Mouse (Mus musculus) intestine, embryonic 16.5 days (tissue): ENCODE results near the gene S100a4. TPM values are rescaled to one million over a fixed set of nuclear protein-coding genes. Genes with fewer than 3 reads are reported as not detected.

ENCODE experiments used
- ATAC-seq: fragments of 200-750 bp; cut with Nextera tagmentation; 2 replicates; pipeline ENCODE4 v1.8.0; 2017; ENCODE audit warnings: moderate TSS enrichment, moderate library complexity
- H3K27ac ChIP-seq: fragments of 300-500 bp; sonication (generic); 2 replicates; pipeline ENCODE4 v1.5.1; 2014; ENCODE audit warnings: mild to moderate bottlenecking, low read length
- H3K27me3 ChIP-seq: fragments of 300-500 bp; sonication (generic); replicated peaks from 2 replicates; pipeline ENCODE4 v1.6.1; 2014; ENCODE audit warnings: low read length, control low read depth, mixed read lengths; ENCODE audit not compliant: control insufficient read depth, insufficient read depth
- H3K36me3 ChIP-seq: fragments of 300-500 bp; sonication (generic); 2 replicates; pipeline ENCODE4 v1.6.1; 2014; ENCODE audit warnings: low read length, control low read depth; ENCODE audit not compliant: control insufficient read depth, insufficient read depth
- H3K4me1 ChIP-seq: fragments of 300-500 bp; sonication (generic); 2 replicates; pipeline ENCODE4 v1.6.1; 2014; ENCODE audit warnings: low read length, control low read depth, mixed read lengths; ENCODE audit not compliant: control insufficient read depth, insufficient read depth
- H3K4me2 ChIP-seq: fragments of 300-500 bp; sonication (generic); 2 replicates; pipeline ENCODE4 v1.6.1; 2014; ENCODE audit warnings: low read depth, low read length, control low read depth
- H3K4me3 ChIP-seq: fragments of 300-500 bp; sonication (generic); 2 replicates; pipeline ENCODE4 v1.5.1; 2014; ENCODE audit warnings: mild to moderate bottlenecking, low read length
- H3K9ac ChIP-seq: fragments of 300-500 bp; sonication (generic); 2 replicates; pipeline ENCODE4 v1.6.1; 2014; ENCODE audit warnings: low read depth, low read length
- H3K9me3 ChIP-seq: fragments of 300-500 bp; sonication (generic); 2 replicates; pipeline ENCODE4 v1.6.1; 2016; ENCODE audit warnings: low read length, control low read depth; ENCODE audit not compliant: control insufficient read depth
- WGBS: fragments of 180-500 bp; shearing (Covaris S2); extraction: QIAGEN DNeasy Blood & Tissue Kit; methylation state at CpG from one replicate; pipeline ENCODE4 v1.1.7; 2014; 5-methylcytosine and 5-hydroxymethylcytosine counted together
- polyA plus RNA-seq: library from polyadenylated mRNA; unstranded; fragments of >200 nt; fragmentation: Nextera tagmentation; extraction: Ambion mirVana; gene quantifications from 2 replicates; pipeline ENCODE4 v1.2.1, GENCODE M21; 2015

The S100a4 gene
- polyA plus RNA-seq, 1 experiment from 2014 or later = 4.0 TPM

DNA sequence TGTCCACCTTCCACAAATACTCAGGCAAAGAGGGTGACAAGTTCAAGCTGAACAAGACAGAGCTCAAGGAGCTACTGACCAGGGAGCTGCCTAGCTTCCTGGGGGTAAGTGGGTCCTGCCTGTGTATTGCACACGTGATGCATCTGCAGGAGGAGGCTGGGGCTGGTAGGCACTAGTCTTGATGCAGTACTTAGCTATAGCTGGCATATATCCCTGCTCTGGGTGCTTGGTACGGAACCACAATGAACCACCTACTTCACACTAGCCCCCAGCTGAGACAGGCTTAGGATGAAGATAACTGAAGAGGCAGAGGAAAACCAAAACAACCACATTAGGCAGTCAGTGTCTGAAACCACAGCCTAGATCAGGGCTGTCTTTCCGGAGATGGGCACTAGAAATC is 1.5 kb downstream of the S100a4 start:
- H3K4me3 ChIP-seq = no peak overlapping the region
- H3K9ac ChIP-seq = no peak overlapping the region
- 87% methylated on average over 3 of the region's 3 CpGs for WGBS
- H3K4me1 ChIP-seq = peaks cover 24% of the 10 kb centered on the region
- peak overlapping the region; percentile 61 for H3K27ac ChIP-seq
- ATAC-seq = no peak
- no peaks in the 10 kb centered on the region for H3K36me3 ChIP-seq
- H3K9me3 ChIP-seq = no peaks in the 10 kb centered on the region
- H3K27me3 ChIP-seq = no peaks in the 10 kb centered on the region
- H3K4me2 ChIP-seq = no peak overlapping the region

DNA sequence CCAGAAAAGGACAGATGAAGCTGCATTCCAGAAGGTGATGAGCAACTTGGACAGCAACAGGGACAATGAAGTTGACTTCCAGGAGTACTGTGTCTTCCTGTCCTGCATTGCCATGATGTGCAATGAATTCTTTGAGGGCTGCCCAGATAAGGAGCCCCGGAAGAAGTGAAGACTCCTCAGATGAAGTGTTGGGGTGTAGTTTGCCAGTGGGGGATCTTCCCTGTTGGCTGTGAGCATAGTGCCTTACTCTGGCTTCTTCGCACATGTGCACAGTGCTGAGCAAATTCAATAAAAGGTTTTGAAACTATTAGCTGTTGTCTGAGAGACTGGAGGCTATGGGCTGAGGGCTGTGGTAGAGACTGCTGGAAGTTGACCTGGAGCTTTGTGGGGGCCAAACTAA is 2.2 kb downstream of the S100a4 start:
- ATAC-seq = no peak
- 79% methylated on average over 2 of the region's 2 CpGs for WGBS
- no peaks in the 10 kb centered on the region for H3K27me3 ChIP-seq
- H3K9ac ChIP-seq = no peak overlapping the region
- no peak overlapping the region for H3K4me3 ChIP-seq
- peak overlapping the region; percentile 53 for H3K27ac ChIP-seq
- H3K4me2 ChIP-seq = no peak overlapping the region
- no peaks in the 10 kb centered on the region for H3K36me3 ChIP-seq
- H3K4me1 ChIP-seq = peaks cover 24% of the 10 kb centered on the region
- H3K9me3 ChIP-seq = no peaks in the 10 kb centered on the region

DNA sequence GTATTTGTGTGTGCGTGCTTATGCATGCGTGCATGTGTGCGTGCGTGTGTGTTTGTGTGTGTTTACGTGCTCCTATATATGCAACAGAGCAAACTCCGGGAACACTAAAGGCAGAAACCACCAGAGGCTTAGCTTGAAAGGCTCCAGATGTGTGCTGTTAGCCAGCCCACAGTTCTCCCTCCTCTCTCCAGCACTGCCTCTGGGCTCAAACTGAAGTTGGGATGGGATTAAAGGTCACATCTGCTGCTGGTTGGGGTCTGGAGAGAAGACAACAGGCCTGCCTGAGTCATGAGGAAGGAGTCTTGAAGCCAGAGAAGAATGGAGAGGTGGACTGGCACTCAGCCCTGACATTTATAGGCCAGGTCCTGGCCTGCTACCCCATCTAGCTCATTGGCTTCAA is 2.6 kb downstream of the S100a4 start:
- peak; percentile 29; the same call in 1 of the 2 replicates for ATAC-seq
- peak overlapping the region; percentile 53 for H3K27ac ChIP-seq

DNA sequence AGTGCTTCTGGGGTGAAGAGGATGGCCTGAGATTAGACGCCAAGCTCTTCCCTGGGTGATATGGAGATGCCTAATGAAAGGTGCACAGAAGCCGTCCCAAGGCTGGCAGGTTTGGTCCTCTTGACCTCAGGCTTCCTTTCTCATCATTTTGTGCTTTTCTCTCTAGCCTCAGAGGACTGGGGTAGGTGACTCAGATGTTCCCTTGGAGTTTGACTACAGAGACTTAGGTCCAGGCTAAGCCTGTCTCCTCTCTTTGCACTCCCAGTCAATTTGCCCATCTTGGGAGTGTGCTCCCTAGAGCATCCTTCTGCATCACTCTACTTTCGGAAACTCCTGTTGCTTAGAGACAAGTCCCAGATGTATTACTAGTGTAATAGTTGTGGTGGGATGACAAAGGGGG is 3.8 kb downstream of the S100a4 start:
- WGBS = 87% methylated on average over 3 of the region's 3 CpGs
- peaks cover 24% of the 10 kb centered on the region for H3K4me1 ChIP-seq
- H3K27me3 ChIP-seq = no peaks in the 10 kb centered on the region
- H3K4me3 ChIP-seq = no peak overlapping the region
- no peak overlapping the region for H3K27ac ChIP-seq
- no peak overlapping the region for H3K4me2 ChIP-seq
- H3K36me3 ChIP-seq = no peaks in the 10 kb centered on the region
- no peak for ATAC-seq
- H3K9ac ChIP-seq = no peak overlapping the region
- no peaks in the 10 kb centered on the region for H3K9me3 ChIP-seq

More for the DNA sequence above, 2.6 kb downstream of the S100a4 start:
- H3K9me3 ChIP-seq = no peaks in the 10 kb centered on the region
- no peak overlapping the region for H3K4me2 ChIP-seq
- WGBS = 62% methylated on average over 6 of the region's 6 CpGs
- no peaks in the 10 kb centered on the region for H3K36me3 ChIP-seq
- no peaks in the 10 kb centered on the region for H3K27me3 ChIP-seq
- H3K4me1 ChIP-seq = peaks cover 24% of the 10 kb centered on the region
- no peak overlapping the region for H3K9ac ChIP-seq
- H3K4me3 ChIP-seq = no peak overlapping the region

DNA sequence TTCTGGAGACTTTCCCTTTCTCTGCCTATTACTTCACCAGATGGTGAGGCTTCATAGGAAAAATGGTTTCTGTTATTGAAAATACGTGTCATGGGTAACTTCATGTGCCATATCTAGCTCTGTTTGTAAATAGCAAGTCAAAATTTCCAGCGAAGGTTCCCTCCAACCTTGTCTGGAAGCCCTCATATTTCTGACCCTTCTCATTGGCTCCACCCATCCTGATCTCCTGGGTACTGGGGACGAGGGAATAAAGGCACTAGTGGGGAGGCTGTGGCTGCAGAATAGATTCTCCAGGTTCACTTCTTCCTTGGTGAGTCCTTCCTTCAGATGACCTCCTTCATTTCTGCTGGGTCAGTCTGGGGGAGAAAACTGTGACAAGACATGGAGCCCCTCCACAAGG is 4.7 kb downstream of the S100a4 start, which contains the start of gene S100a5:
TSS of gene S100a5 (plus strand) at position 301 of the 400 bp plus-strand sequence.
- 51% methylated on average over 3 of the region's 3 CpGs for WGBS
- H3K9me3 ChIP-seq = no peaks in the 10 kb centered on the region
- no peak within 1 kb of the TSS for H3K27ac ChIP-seq
- peaks cover 31% of the 10 kb centered on the region for H3K4me1 ChIP-seq
- H3K36me3 ChIP-seq = no peaks in the 10 kb centered on the region
- H3K4me2 ChIP-seq = no peak within 1 kb of the TSS
- H3K27me3 ChIP-seq = no peaks in the 10 kb centered on the region
- no peak within 1 kb of the TSS for H3K9ac ChIP-seq
- ATAC-seq = no peak
- H3K4me3 ChIP-seq = no peak within 1 kb of the TSS

DNA sequence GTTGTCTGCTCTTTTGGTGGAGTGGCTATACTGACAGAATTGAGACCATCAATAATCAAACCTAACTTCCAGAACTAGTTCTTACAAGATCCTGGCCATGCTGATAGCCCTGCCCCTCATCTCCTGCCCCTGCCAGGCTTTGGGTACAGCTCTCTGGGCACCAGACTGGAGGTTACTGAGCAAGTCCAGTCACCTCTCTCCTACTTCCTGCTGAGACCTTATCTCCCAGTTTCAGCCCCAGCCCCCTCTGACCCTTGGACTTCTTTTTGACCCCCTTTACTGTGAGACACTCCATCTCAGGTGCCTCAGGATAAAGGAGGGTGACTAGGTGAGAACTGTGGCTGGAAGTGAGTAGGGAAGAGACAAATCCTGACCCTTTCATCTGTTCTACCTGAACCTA is 5.5 kb downstream of the S100a4 start:
- Histone ChIP-seq H3K4me3 (no peak overlapping the region), H3K27me3 (no peaks in the 10 kb centered on the region), H3K27ac (no peak overlapping the region), H3K4me2 (no peak overlapping the region), H3K9me3 (no peaks in the 10 kb centered on the region), H3K9ac (no peak overlapping the region), H3K36me3 (no peaks in the 10 kb centered on the region), H3K4me1 (peaks cover 35% of the 10 kb centered on the region)
- ATAC-seq = peak; percentile 29

DNA sequence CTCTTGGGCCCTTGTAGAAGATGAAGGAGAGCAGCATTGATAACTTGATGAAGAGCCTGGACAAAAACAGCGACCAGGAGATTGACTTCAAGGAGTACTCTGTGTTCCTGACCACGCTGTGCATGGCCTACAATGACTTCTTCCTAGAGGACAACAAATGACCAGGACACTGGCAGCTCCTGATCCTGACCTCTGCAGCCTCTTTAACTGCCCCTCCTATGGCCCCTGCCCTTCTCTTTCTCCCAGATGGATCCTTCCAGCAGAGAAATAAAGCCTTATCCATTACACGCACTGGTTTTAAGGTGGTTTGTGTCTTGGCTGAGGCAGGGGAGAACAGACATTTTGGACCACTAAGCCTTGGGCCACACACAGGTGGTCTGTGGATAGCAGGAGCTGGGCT is 7.9 kb downstream of the S100a4 start:
- no peak overlapping the region for H3K27ac ChIP-seq

DNA sequence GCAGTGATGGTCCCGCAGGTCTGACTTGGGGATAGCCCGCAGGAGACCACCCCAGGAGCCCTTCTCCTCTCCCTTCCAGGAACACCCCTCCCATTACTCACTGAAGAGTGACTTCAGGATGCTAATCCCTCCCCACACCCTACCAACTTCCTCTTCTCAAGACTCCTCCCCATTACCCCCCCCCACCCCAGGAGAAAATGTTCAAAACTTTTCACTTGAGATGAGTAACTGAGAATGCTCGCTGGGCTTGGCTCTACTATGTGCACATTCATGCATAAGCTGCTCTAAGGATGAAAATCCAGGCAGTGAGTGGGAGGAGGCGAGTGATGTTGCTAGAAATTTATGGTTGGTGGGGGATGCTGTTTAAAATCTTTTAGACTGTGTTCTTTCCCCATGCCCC is 8.5 kb downstream of the S100a4 start:
- Histone ChIP-seq H3K4me3 (no peak overlapping the region), H3K36me3 (no peaks in the 10 kb centered on the region), H3K4me1 (peaks cover 23% of the 10 kb centered on the region), H3K27ac (no peak overlapping the region), H3K4me2 (no peak overlapping the region), H3K9ac (no peak overlapping the region), H3K27me3 (no peaks in the 10 kb centered on the region), H3K9me3 (no peaks in the 10 kb centered on the region)
- no peak for ATAC-seq
- 67% methylated on average over 4 of the region's 4 CpGs for WGBS

More for the DNA sequence above, 7.9 kb downstream of the S100a4 start:
- WGBS = 91% methylated on average over 3 of the region's 3 CpGs
- H3K4me1 ChIP-seq = peaks cover 23% of the 10 kb centered on the region
- H3K4me3 ChIP-seq = no peak overlapping the region
- H3K9ac ChIP-seq = no peak overlapping the region
- no peaks in the 10 kb centered on the region for H3K27me3 ChIP-seq
- no peak for ATAC-seq
- no peak overlapping the region for H3K4me2 ChIP-seq
- H3K9me3 ChIP-seq = no peaks in the 10 kb centered on the region
- H3K36me3 ChIP-seq = no peaks in the 10 kb centered on the region

DNA sequence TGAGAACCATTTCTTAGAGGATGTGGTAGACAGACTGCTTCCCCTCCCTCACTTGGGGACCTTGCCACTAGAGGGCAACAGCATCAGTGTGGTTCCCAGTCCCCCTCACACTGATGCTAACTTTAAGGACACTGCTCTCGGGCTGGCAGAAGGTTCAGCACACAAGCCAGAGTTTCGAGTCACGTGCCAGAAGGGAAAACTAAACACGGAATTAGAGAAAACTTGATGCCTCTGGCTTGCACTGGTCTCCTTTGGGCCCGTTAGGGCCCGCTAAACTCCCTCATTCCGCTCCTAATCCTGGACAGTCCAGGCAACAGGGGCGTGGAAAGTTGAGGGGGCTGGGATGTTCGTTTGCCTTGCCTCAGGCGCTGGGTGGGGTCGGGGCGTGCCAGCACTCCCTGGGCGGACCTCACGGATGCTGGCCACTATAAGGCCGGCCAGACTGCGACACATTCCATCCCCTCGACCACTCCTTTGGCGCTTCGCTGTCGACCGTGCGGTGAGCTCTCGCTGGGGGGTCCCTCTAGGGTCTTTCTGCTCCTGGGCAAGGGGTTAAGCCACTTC is 9.2 kb downstream of the S100a4 start, which contains the start of gene S100a6:
TSS of gene S100a6 (plus strand) at position 155 of the 564 bp plus-strand sequence.
- Histone ChIP-seq H3K4me2 (peak within 1 kb of the TSS; percentile 86), H3K9me3 (no peaks in the 10 kb centered on the region), H3K9ac (peak within 1 kb of the TSS; percentile 67), H3K4me1 (peaks cover 23% of the 10 kb centered on the region), H3K4me3 (peak within 1 kb of the TSS; percentile 51), H3K27ac (peak within 1 kb of the TSS; percentile 82), H3K36me3 (no peaks in the 10 kb centered on the region), H3K27me3 (no peaks in the 10 kb centered on the region)
- peak; percentile 58 for ATAC-seq
- WGBS = 2% methylated on average over 23 of the region's 23 CpGs
